Mouse (Mus musculus) midbrain, embryonic 11.5 days (tissue): Measurements from ENCODE around the gene Gpr84. TPM values are rescaled to one million over a fixed set of nuclear protein-coding genes. Genes with fewer than 3 reads are reported as not detected.

ENCODE experiments used
- ATAC-seq: fragments of 200-750 bp; cut with Nextera tagmentation; 2 replicates; pipeline ENCODE4 v1.8.0; 2017; ENCODE audit warnings: moderate TSS enrichment, moderate library complexity; ENCODE audit not compliant: low FRiP score
- DNase-seq: peaks from one replicate; pipeline ENCODE4 v3.0.0; 2015; ENCODE audit warnings: low spot score; ENCODE audit errors: missing footprints
- H3K27ac ChIP-seq: fragments of 300-500 bp; sonication (generic); 2 replicates; pipeline ENCODE4 v1.5.1; 2014; ENCODE audit warnings: low read depth, low read length
- H3K27me3 ChIP-seq: fragments of 300-500 bp; sonication (generic); 2 replicates; pipeline ENCODE4 v1.6.1; 2014; ENCODE audit warnings: mild to moderate bottlenecking, low read length, moderate library complexity, mixed read lengths; ENCODE audit not compliant: control insufficient read depth, insufficient read depth
- H3K36me3 ChIP-seq: fragments of 300-500 bp; sonication (generic); 2 replicates; pipeline ENCODE4 v1.6.1; 2014; ENCODE audit warnings: mild to moderate bottlenecking, low read length, moderate library complexity, mixed read lengths; ENCODE audit not compliant: control insufficient read depth, insufficient read depth
- H3K4me1 ChIP-seq: fragments of 300-500 bp; sonication (generic); 2 replicates; pipeline ENCODE4 v1.6.1; 2014; ENCODE audit warnings: low read length; ENCODE audit not compliant: control insufficient read depth, insufficient read depth
- H3K4me2 ChIP-seq: fragments of 300-500 bp; sonication (generic); 2 replicates; pipeline ENCODE4 v1.6.1; 2014; ENCODE audit warnings: mild to moderate bottlenecking, moderate library complexity
- H3K4me3 ChIP-seq: fragments of 300-500 bp; sonication (generic); 2 replicates; pipeline ENCODE4 v1.5.1; 2014; ENCODE audit warnings: low read depth, low read length
- H3K9ac ChIP-seq: fragments of 300-500 bp; sonication (generic); 2 replicates; pipeline ENCODE4 v1.6.1; 2014; ENCODE audit warnings: low read length
- H3K9me3 ChIP-seq: fragments of 300-500 bp; sonication (generic); 2 replicates; pipeline ENCODE4 v1.6.1; 2016; ENCODE audit warnings: low read length; ENCODE audit not compliant: control insufficient read depth
- WGBS: fragments of 180-500 bp; shearing (Covaris S2); extraction: QIAGEN DNeasy Blood & Tissue Kit; methylation state at CpG from one replicate; pipeline ENCODE4 v1.1.7; 2014; 5-methylcytosine and 5-hydroxymethylcytosine counted together
- polyA plus RNA-seq: library from polyadenylated mRNA; unstranded; fragments of >200 nt; fragmentation: Nextera tagmentation; extraction: Ambion mirVana; gene quantifications from 2 replicates; pipeline ENCODE4 v1.2.1, GENCODE M21; 2014

Gene Gpr84
- polyA plus RNA-seq, 1 experiment from 2014 or later: 0.12 TPM

- Histone ChIP-seq H3K4me3 (peak overlapping the region; percentile 38), H3K4me2 (peak overlapping the region; percentile 75), H3K27me3 (no peaks in the 10 kb centered on the region; the same call in 1 of the 2 replicates), H3K36me3 (no peaks in the 10 kb centered on the region), H3K4me1 (peaks cover 49% of the 10 kb centered on the region), H3K27ac (peak overlapping the region; percentile 95), H3K9ac (peak overlapping the region; percentile 82), H3K9me3 (no peaks in the 10 kb centered on the region)
- WGBS: 38% methylated on average over 8 of the region's 8 CpGs
- no peak for ATAC-seq
- no peak for DNase-seq
Measured at GRCm38 (mm10) chr15:103305792-103306645, 4.4 kb downstream of the Gpr84 start.

- Histone ChIP-seq H3K27ac (peak overlapping the region; percentile 99), H3K4me3 (peak overlapping the region; percentile 38), H3K36me3 (no peaks in the 10 kb centered on the region), H3K4me1 (peaks cover 57% of the 10 kb centered on the region), H3K9me3 (no peaks in the 10 kb centered on the region), H3K27me3 (no peaks in the 10 kb centered on the region; the same call in 1 of the 2 replicates), H3K9ac (peak overlapping the region; percentile 82), H3K4me2 (peak overlapping the region; percentile 75)
- under 1% methylated on average over 69 of the region's 71 CpGs for WGBS
- DNase-seq: peak; percentile 100
- ATAC-seq: peak; percentile 95
Measured at GRCm38 (mm10) chr15:103305070-103305678, 5.2 kb downstream of the Gpr84 start.

- WGBS: 1% methylated on average over 9 of the region's 9 CpGs
- DNase-seq: peak; percentile 96
- Histone ChIP-seq H3K9me3 (no peaks in the 10 kb centered on the region), H3K4me3 (peak overlapping the region; percentile 38), H3K27ac (peak overlapping the region; percentile 99), H3K9ac (peak overlapping the region; percentile 77), H3K27me3 (no peaks in the 10 kb centered on the region; the same call in 1 of the 2 replicates), H3K36me3 (no peaks in the 10 kb centered on the region), H3K4me2 (peak overlapping the region; percentile 75), H3K4me1 (peaks cover 61% of the 10 kb centered on the region)
- peak; percentile 16 for ATAC-seq
Measured at GRCm38 (mm10) chr15:103304616-103304969, 5.8 kb downstream of the Gpr84 start.

- H3K4me3 ChIP-seq: peak overlapping the region; percentile 38
- no peaks in the 10 kb centered on the region for H3K9me3 ChIP-seq
- DNase-seq: peak; percentile 93
- peak overlapping the region; percentile 77 for H3K9ac ChIP-seq
- H3K4me1 ChIP-seq: peaks cover 67% of the 10 kb centered on the region
- WGBS: 7% methylated on average over 8 of the region's 8 CpGs
- no peak for ATAC-seq
- peak overlapping the region; percentile 75 for H3K4me2 ChIP-seq
- no peaks in the 10 kb centered on the region for H3K36me3 ChIP-seq
- H3K27ac ChIP-seq: peak overlapping the region; percentile 99
- H3K27me3 ChIP-seq: no peaks in the 10 kb centered on the region; the same call in 1 of the 2 replicates
Measured at GRCm38 (mm10) chr15:103303916-103304615, 6.3 kb downstream of the Gpr84 start.

GRCm38 (mm10) chr15:103302341-103303021, 7.9 kb downstream of the Gpr84 start:
- H3K9me3 ChIP-seq: no peaks in the 10 kb centered on the region
- no peak overlapping the region for H3K4me3 ChIP-seq
- ATAC-seq (no peak), DNase-seq (no peak)
- H3K4me2 ChIP-seq: no peak overlapping the region
- 46% methylated on average over 6 of the region's 6 CpGs for WGBS
- H3K9ac ChIP-seq: peak overlapping the region; percentile 47; the same call in 1 of the 2 replicates
- peaks cover 80% of the 10 kb centered on the region for H3K4me1 ChIP-seq
- no peaks in the 10 kb centered on the region for H3K27me3 ChIP-seq
- H3K27ac ChIP-seq: peak overlapping the region; percentile 99
- no peaks in the 10 kb centered on the region for H3K36me3 ChIP-seq

GRCm38 (mm10) chr15:103301547-103302340, 8.7 kb downstream of the Gpr84 start:
- peak; percentile 86 for DNase-seq
- no peak for ATAC-seq
- Histone ChIP-seq H3K27ac (peak overlapping the region; percentile 99), H3K4me1 (peaks cover 84% of the 10 kb centered on the region), H3K4me2 (peak overlapping the region; percentile 14; the same call in 1 of the 2 replicates), H3K36me3 (no peaks in the 10 kb centered on the region), H3K9me3 (no peaks in the 10 kb centered on the region), H3K27me3 (no peaks in the 10 kb centered on the region), H3K4me3 (no peak overlapping the region), H3K9ac (peak overlapping the region; percentile 47)
- WGBS: 16% methylated on average over 5 of the region's 5 CpGs

- H3K4me1 ChIP-seq: peaks cover 85% of the 10 kb centered on the region
- no peaks in the 10 kb centered on the region for H3K9me3 ChIP-seq
- ATAC-seq (no peak), DNase-seq (peak; percentile 91)
- H3K27me3 ChIP-seq: no peaks in the 10 kb centered on the region
- WGBS: 20% methylated on average over 2 of the region's 2 CpGs
- H3K36me3 ChIP-seq: no peaks in the 10 kb centered on the region
- peak overlapping the region; percentile 75 for H3K9ac ChIP-seq
- H3K27ac ChIP-seq: peak overlapping the region; percentile 99
- H3K4me3 ChIP-seq: no peak overlapping the region
- peak overlapping the region; percentile 60; the same call in 1 of the 2 replicates for H3K4me2 ChIP-seq
Measured at GRCm38 (mm10) chr15:103301046-103301445, 9.4 kb downstream of the Gpr84 start.

- H3K27ac ChIP-seq: peak overlapping the region; percentile 99
- no peaks in the 10 kb centered on the region for H3K27me3 ChIP-seq
- 0% methylated on average over 2 of the region's 2 CpGs for WGBS
- H3K4me2 ChIP-seq: peak overlapping the region; percentile 60
- peak overlapping the region; percentile 27 for H3K4me3 ChIP-seq
- peaks cover 85% of the 10 kb centered on the region for H3K4me1 ChIP-seq
- ATAC-seq: peak; percentile 3; the same call in 1 of the 2 replicates
- no peaks in the 10 kb centered on the region for H3K9me3 ChIP-seq
- H3K36me3 ChIP-seq: no peaks in the 10 kb centered on the region
- peak overlapping the region; percentile 75 for H3K9ac ChIP-seq
- no peak for DNase-seq
Measured at GRCm38 (mm10) chr15:103300560-103300959, 9.9 kb downstream of the Gpr84 start.
